Mouse (Mus musculus) small intestine, adult 2 months (tissue): Measurements from ENCODE around the gene Vav3. TPM values are rescaled to one million over a fixed set of nuclear protein-coding genes. Genes with fewer than 3 reads are reported as not detected.

Experiments used
- H3K27ac ChIP-seq: fragments of 200-500 bp; 2 replicates; pipeline ENCODE4 v1.5.1; 2012; ENCODE audit warnings: low read depth, low read length, control low read depth, inconsistent platforms; ENCODE audit not compliant: insufficient read depth
- H3K27me3 ChIP-seq: fragments of 200-500 bp; 2 replicates; pipeline ENCODE4 v1.6.1; 2012; ENCODE audit warnings: mild to moderate bottlenecking, moderate library complexity, low read length, inconsistent platforms; ENCODE audit not compliant: control insufficient read depth, insufficient read depth
- H3K36me3 ChIP-seq: fragments of 200-500 bp; 2 replicates; pipeline ENCODE4 v1.6.1; 2012; ENCODE audit warnings: mild to moderate bottlenecking, low read length, control low read depth, inconsistent platforms; ENCODE audit not compliant: control insufficient read depth, insufficient read depth
- H3K4me1 ChIP-seq: fragments of 200-500 bp; 2 replicates; pipeline ENCODE4 v1.6.1; 2012; ENCODE audit warnings: low read length, inconsistent platforms, mixed read lengths; ENCODE audit not compliant: control insufficient read depth, insufficient read depth, insufficient read length
- H3K4me3 ChIP-seq: fragments of 200-500 bp; 2 replicates; pipeline ENCODE4 v1.5.1; 2012; ENCODE audit warnings: low read depth, mild to moderate bottlenecking, control low read depth, inconsistent platforms, low read length, moderate library complexity
- CTCF ChIP-seq: fragments of 200-500 bp; IDR thresholded peaks from 2 replicates; pipeline ENCODE4 v1.5.1; 2012; ENCODE audit warnings: low read depth, mild to moderate bottlenecking, control low read depth, inconsistent platforms, low read length, moderate library complexity, mixed read lengths; ENCODE audit not compliant: insufficient replicate concordance, insufficient read length; ENCODE audit errors: extremely low read depth
- POLR2A ChIP-seq: fragments of 200-500 bp; IDR thresholded peaks from 2 replicates; pipeline ENCODE4 v1.6.1; 2012; ENCODE audit warnings: low read depth, mild to moderate bottlenecking, control low read depth, inconsistent platforms, low read length, moderate library complexity
- WGBS: fragments of 180-500 bp; shearing (Covaris S2); methylation state at CpG from one replicate; pipeline ENCODE4 v1.1.7; 2018; 5-methylcytosine and 5-hydroxymethylcytosine counted together
- polyA plus RNA-seq: library from polyadenylated mRNA; depleted of rRNA; stranded (reverse); fragments of >200 nt; gene quantifications from 2 replicates; pipeline ENCODE4 v1.2.3, GENCODE M21; 2012

Vav3 gene
- polyA plus RNA-seq, 1 experiment = 0.34 TPM

DNA sequence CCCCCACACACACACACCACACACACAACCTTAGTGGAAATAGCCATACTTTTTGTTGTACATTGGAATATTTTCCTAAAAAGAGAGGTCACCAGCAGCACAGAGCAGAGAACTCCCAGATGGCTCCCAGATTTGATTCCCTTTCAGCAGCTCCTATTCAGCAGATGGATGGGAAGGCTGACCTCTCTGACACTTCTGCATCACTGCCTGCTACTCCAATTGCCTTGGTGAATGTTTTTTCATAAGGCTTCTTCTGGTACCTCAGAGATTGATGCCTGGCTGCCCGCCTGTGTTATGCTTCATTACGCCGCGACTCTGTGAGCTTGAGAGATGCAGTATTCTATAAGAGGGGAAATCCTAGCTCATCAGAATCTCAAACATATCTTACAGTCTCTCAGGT lies 220.8 kb downstream of the Vav3 start:
- Histone ChIP-seq H3K4me1 (no peaks in the 10 kb centered on the region), H3K36me3 (no peaks in the 10 kb centered on the region), H3K4me3 (no peak overlapping the region), H3K27ac (no peak overlapping the region), H3K27me3 (no peaks in the 10 kb centered on the region; the same call in 1 of the 2 replicates)
- TF ChIP-seq POLR2A (no peak), CTCF (no peak)
- WGBS = 93% methylated on average over 4 of the region's 4 CpGs

DNA sequence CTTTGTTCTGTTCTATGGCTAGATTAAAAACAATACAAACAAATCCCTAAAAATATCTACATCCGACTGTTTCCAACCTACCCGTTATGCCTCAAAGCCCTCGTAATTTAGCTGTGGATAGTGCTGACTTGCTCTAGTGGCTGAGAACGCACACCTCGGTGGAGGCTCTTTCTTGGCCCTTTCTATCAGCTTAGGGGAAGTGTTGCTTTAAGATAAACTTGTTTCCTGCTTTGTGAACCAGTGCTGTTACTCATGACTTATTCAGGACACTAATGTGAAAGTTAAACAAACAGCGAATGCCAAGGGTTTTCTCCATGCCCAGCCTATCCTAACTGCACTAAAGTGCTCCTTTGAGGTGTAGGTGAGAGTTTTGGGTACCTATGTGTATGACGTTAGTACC lies 221.3 kb downstream of the Vav3 start:
- Histone ChIP-seq H3K36me3 (no peaks in the 10 kb centered on the region), H3K4me3 (no peak overlapping the region), H3K27ac (no peak overlapping the region), H3K4me1 (no peaks in the 10 kb centered on the region), H3K27me3 (no peaks in the 10 kb centered on the region; the same call in 1 of the 2 replicates)
- TF ChIP-seq POLR2A = no peak
- no peak for TF ChIP-seq CTCF
- WGBS = 63% methylated on average over 7 of the region's 7 CpGs

DNA sequence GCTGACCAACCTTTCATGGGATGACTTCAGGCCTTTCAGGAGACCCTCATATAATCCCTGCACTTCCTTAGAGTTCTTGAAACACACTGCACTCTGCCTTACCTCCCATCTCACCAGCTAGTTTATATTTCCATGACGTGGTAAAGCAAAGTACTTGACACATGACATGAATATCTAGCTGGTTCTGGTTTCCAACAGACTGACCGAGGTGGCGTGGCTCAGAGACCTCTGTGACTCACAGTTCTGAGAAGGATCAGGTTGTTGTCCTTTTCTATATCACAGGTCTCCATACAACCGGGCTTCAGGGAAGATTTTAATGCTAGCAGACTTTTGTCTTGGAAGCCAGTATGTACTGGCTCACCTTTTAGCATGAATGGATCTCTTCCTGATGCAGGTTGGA lies 221.8 kb downstream of the Vav3 start:
- 86% methylated on average over 4 of the region's 4 CpGs for WGBS
- Histone ChIP-seq H3K36me3 (no peaks in the 10 kb centered on the region), H3K27me3 (no peaks in the 10 kb centered on the region; the same call in 1 of the 2 replicates), H3K4me1 (no peaks in the 10 kb centered on the region), H3K4me3 (no peak overlapping the region), H3K27ac (no peak overlapping the region)
- TF ChIP-seq POLR2A (no peak), CTCF (no peak)

DNA sequence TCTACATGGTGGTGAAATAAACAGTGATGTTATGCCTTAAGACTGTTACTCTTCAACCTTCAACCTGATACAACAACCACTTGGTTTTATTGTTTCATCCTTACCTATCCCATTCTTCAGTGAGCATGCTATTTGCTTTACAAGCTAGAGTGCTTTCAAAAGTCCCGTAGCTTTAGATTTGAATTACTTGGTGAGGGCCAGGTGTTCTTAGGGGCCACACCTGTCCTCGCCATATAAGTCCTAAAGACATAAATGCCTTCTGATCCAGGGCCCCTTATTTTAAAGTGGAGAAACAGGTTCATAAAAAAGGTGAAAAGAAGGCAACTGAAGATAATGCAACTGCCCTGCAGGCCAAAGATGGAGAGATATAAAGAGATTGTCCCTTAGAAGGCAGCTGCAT lies 224.0 kb downstream of the Vav3 start:
- no peaks in the 10 kb centered on the region; the same call in 1 of the 2 replicates for H3K27me3 ChIP-seq
- WGBS = 59% methylated on average over 2 of the region's 2 CpGs

DNA sequence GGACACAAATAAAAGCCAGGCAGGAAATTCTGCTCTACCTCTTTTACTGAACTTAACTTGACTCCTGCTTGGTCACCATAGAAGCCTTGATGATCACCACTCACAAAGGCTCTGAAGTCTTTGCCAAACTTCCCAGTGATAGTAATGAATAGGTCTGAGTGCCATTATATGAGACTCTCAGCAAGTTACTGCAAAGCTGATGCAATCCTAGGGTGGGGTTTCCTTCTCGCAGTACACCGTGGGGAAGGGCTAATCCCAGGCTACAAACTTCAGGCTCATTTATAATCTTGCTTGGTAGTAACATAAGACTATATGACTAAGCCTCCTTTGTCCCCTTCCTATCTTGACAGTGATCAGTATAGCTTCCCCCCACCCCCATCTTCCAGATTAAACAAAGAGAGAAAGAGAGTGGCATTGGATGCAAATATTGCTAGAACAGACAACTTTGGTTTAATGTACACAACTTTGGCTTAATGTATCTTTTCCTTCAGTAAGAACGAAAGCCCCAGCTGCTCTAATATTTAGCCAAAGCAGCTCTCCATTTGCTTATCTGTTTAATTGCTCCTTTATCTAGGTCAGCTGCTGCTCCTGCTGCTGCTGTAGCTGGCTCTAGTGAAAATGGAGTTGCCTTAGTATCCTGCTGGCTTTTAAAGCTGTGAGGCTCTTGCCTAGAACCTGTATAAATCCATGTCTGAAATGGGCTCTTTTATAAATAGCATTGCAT lies 228.3 kb downstream of the Vav3 start:
- TF ChIP-seq POLR2A = no peak
- TF ChIP-seq CTCF = no peak
- Histone ChIP-seq H3K4me3 (no peak overlapping the region), H3K27ac (no peak overlapping the region), H3K36me3 (no peaks in the 10 kb centered on the region), H3K27me3 (no peaks in the 10 kb centered on the region), H3K4me1 (peaks cover 17% of the 10 kb centered on the region; the same call in 1 of the 2 replicates)
- 13% methylated on average over 3 of the region's 3 CpGs for WGBS

More for the DNA sequence above, 224.0 kb downstream of the Vav3 start:
- H3K36me3 ChIP-seq = no peaks in the 10 kb centered on the region
- H3K27ac ChIP-seq = no peak overlapping the region
- peaks cover 3% of the 10 kb centered on the region; the same call in 1 of the 2 replicates for H3K4me1 ChIP-seq
- TF ChIP-seq POLR2A = no peak
- no peak for TF ChIP-seq CTCF
- no peak overlapping the region for H3K4me3 ChIP-seq

DNA sequence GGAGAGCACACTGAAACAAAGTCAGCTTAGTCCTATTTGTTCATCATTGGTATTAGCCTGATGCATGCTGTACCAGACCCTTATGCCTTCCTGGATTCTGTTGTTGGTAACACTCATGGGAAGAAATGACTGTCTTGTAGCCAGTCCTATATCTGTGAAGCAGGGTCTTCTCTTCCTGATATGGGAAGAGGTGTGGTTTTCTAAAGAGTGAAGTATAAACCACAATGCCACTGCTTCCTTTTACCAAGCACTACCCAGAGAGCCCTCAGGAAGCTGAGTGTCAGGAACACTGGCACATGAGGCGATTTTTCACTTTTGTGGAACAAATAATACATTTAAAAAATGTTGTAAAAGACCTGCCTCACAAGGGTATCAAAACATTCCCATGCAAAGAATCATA lies 231.0 kb downstream of the Vav3 start:
- no peaks in the 10 kb centered on the region for H3K36me3 ChIP-seq
- no peak overlapping the region for H3K4me3 ChIP-seq
- TF ChIP-seq POLR2A (no peak), CTCF (no peak)
- 82% methylated on average over 1 of the region's 1 CpGs for WGBS
- peaks cover 23% of the 10 kb centered on the region; the same call in 1 of the 2 replicates for H3K4me1 ChIP-seq
- H3K27me3 ChIP-seq = no peaks in the 10 kb centered on the region
- no peak overlapping the region for H3K27ac ChIP-seq

DNA sequence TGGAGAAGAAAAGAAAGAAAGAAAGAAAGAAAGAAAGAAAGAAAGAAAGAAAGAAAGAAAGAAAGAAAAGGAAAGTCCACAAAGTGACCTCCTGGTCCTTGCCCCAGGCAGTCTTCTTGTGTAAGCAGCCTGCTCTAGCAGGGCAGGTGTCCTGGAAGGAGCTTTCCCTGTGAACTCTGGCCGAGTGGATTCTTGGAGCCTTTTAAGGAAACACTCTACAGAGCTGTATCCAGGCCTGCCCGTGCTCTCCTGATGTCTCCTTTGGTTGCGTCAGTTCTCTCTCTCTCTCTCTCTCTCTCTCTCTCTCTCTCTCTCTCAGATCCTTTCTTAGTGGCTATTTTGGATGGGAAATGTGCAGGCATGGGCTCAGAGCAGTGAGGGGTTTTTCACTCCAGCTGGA lies 232.4 kb downstream of the Vav3 start:
- peak overlapping the region; percentile 56; the same call in 1 of the 2 replicates for H3K27ac ChIP-seq
- no peaks in the 10 kb centered on the region for H3K27me3 ChIP-seq
- WGBS = 13% methylated on average over 3 of the region's 3 CpGs
- peaks cover 20% of the 10 kb centered on the region; the same call in 1 of the 2 replicates for H3K4me1 ChIP-seq
- no peak overlapping the region for H3K4me3 ChIP-seq
- TF ChIP-seq POLR2A = no peak; the same call in 1 of the 2 replicates
- no peaks in the 10 kb centered on the region for H3K36me3 ChIP-seq
